Mouse (Mus musculus) gastrocnemius, postnatal 4 days (tissue): ENCODE results near the gene Olfr1448. TPM values are rescaled to one million over a fixed set of nuclear protein-coding genes. Genes with fewer than 3 reads are reported as not detected.
"Not testable (repeated sequence)": the region's sequence is repeated elsewhere in the genome, so short reads cannot be mapped to it uniquely, and the experiment has no call there.

Experiments
- DNase-seq, 2 experiments: peaks; one replicate each; pipeline ENCODE4 v3.0.0; 2021 to 2022; ENCODE audit warnings: low spot score in 2 of 2, mixed read lengths in 2 of 2
- long read RNA-seq, 2 experiments: library from polyadenylated mRNA; stranded (forward); transcript quantifications; one replicate each; pipeline ENCODE4 v2.0.0; 2021
- total RNA-seq, 2 experiments: library from RNA; stranded (reverse); gene quantifications; 2 replicates each; pipeline ENCODE4 v1.2.3; 2021

Gene Olfr1448
- not detected for total RNA-seq
- long read RNA-seq, experiment 1 = 0 reads
- long read RNA-seq, experiment 2 = 0 reads

GRCm38 (mm10) chr19:12924319-12924718 is at the start of gene Olfr1448:
TSS of gene Olfr1448 (minus strand) at chr19:12924419.
- DNase-seq = no peak

DNA sequence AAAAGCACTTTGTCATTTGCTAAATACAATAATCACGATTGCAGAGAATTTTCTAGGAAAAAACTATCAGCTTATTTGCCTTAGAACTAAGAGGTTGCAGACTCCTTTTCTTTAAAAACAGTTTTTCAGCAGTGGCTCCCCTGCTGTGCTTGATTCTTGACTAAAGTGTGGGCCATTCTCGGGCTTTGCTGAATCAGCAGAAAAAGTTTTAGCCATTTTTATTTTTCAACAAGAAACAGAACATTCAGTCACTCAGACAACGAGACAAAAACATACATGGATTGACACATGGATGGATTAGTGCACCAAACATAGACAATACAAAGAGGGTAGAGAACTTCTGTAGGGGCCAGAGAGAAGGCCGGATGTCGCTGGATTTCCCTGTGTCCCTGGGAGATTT is 45.9 kb upstream of the Olfr1448 start:
- DNase-seq = not testable (repeated sequence)

DNA sequence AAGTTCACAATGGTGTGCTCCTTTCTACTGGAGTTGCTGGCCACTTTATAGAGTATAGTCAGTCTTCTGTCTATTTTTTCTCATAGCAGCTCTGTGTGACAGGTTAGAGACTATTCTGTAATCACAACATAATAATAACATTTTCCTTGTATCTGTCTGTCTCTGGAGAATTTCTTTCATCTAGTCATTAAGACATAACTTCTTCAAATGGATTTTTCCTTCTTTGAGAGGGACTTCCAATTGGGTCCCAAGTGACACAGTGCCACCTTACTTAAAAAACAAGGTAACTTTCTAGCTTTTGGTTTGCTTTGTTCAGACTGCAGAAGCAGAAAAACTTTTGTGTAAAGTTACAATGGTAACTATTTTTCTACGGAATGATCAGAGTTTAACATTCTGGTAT is 25.7 kb upstream of the Olfr1448 start, which contains the start of gene Olfr1450:
Gene Olfr1450, plus strand, starts transcription at position 301 of the 400 bp plus-strand sequence.
- no peak for DNase-seq

DNA sequence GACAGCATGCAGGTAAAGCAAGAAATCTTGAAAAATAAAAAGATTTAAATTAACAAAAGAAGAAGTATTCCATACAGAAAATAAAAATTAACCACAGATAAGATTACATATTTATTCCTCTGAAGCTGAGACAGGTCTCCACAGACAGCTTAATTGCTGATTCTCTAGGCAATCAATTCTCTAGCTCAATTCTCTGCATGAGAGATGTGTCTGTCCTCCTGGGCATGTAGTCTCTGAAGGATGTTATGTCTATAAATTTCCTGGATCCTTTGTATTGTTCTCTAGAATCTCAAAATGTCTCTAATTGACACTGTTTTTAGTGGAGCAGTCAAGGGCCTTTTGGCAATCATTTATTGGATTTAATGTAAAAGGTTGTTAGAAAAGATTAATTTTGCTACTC is 6.3 kb upstream of the Olfr1448 start, which contains the start of gene Olfr1449:
Gene Olfr1449, plus strand, starts transcription at position 301 of the 400 bp plus-strand sequence.
- DNase-seq = no peak

DNA sequence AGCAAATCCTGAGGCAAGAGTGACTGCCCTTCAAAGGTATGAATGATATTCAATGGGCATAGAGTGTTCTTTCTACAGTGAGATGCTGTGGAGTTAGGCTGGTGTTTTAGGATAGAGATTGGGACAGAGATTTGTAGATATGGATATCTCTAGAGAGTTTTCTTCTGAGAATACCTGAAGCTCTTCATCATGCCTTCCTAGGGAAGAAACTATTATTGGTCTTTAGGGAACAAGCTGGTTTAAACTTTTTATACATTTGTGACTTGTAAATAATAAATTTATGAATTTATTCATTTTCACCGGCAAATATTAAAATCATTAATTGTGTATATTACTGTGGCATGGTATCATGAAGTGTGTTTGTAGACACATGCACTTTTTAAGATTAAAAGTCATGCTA is 20.6 kb downstream of the Olfr1448 start, which contains the start of gene Olfr1447:
Gene Olfr1447, minus strand, starts transcription at position 101 of the 400 bp plus-strand sequence.
- DNase-seq = no peak

DNA sequence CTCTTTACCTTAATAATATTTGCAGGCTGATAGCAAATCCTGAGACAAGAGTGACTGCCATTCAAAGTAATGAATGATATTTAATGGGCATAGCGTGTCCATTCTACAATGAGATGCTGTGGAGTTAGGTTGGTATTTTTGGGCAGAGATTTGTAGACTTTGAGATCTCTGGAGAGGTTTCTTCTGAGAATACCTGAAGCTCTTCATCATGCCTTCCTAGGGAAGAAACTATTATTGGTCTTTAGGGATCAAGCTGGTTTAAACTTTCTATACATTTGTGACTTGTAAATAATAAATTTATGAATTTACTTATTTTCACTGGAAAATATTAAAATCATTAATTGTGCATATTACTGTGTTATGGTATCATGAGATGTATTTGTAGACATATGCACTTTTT is 30.8 kb downstream of the Olfr1448 start, which contains the start of gene Olfr1446:
Gene Olfr1446, minus strand, starts transcription at position 101 of the 400 bp plus-strand sequence.
- no peak for DNase-seq

GRCm38 (mm10) chr19:12883555-12883954 is 40.7 kb downstream of the Olfr1448 start, which contains the start of gene Olfr1445:
TSS of gene Olfr1445 (plus strand) at chr19:12883855.
- DNase-seq = no peak

Other genes starting within 250 kb of the Olfr1448 start
- gene Olfr1443, start 246.3 kb downstream of the Olfr1448 start, total RNA-seq = not detected
- gene Keg1, start 228.6 kb downstream of the Olfr1448 start, total RNA-seq = under 1 TPM in 1 of 2 experiments, not detected in 1; 0.49 TPM
- gene Cntf, start 158.8 kb downstream of the Olfr1448 start, total RNA-seq = 1 to 10 TPM; 2.6 to 3.8 TPM
- 10 to 100 TPM; 62.2 to 71.0 TPM for gene Zfp91, start 128.3 kb downstream of the Olfr1448 start, total RNA-seq
- gene Lpxn, start 128.2 kb downstream of the Olfr1448 start, total RNA-seq = 1 to 10 TPM; 1.5 to 1.9 TPM
- not detected for gene Gm5244, start 77.7 kb downstream of the Olfr1448 start, total RNA-seq
- not detected for gene Olfr1444, start 67.1 kb downstream of the Olfr1448 start, total RNA-seq
- gene Olfr1445, start 40.6 kb downstream of the Olfr1448 start, total RNA-seq = not detected
- gene Olfr1446, start 30.9 kb downstream of the Olfr1448 start, total RNA-seq = not detected
- not detected for gene Olfr1447, start 20.7 kb downstream of the Olfr1448 start, total RNA-seq
- not detected for gene Olfr1449, start 6.4 kb upstream of the Olfr1448 start, total RNA-seq
- gene Olfr1450, start 25.8 kb upstream of the Olfr1448 start, total RNA-seq = not detected
- not detected for gene Olfr1451, start 70.6 kb upstream of the Olfr1448 start, total RNA-seq
- gene Olfr1453, start 103.9 kb upstream of the Olfr1448 start, total RNA-seq = not detected
- not detected for gene Olfr1454, start 136.2 kb upstream of the Olfr1448 start, total RNA-seq
- gene Olfr1457, start 173.5 kb upstream of the Olfr1448 start, total RNA-seq = not detected
- not detected for gene Olfr1458, start 182.4 kb upstream of the Olfr1448 start, total RNA-seq
- gene Olfr1459, start 225.1 kb upstream of the Olfr1448 start, total RNA-seq = under 1 TPM; 0.02 to 0.03 TPM
- not detected for gene Olfr1461, start 238.6 kb upstream of the Olfr1448 start, total RNA-seq